Mouse (Mus musculus) cerebellum, adult 2 months (tissue): ENCODE data around the gene Pnmt.

Source experiments
- CTCF ChIP-seq: fragments of 200-500 bp; IDR thresholded peaks from 2 replicates; pipeline ENCODE4 v1.5.1; 2011; ENCODE audit warnings: low read depth, mild to moderate bottlenecking, control low read depth, low read length, moderate library complexity, borderline replicate concordance; ENCODE audit not compliant: insufficient read depth
- POLR2A ChIP-seq: fragments of 200-500 bp; IDR thresholded peaks from 2 replicates; pipeline ENCODE4 v1.6.1; 2011; ENCODE audit warnings: low read length, control low read depth, borderline replicate concordance; ENCODE audit not compliant: insufficient read depth

DNA sequence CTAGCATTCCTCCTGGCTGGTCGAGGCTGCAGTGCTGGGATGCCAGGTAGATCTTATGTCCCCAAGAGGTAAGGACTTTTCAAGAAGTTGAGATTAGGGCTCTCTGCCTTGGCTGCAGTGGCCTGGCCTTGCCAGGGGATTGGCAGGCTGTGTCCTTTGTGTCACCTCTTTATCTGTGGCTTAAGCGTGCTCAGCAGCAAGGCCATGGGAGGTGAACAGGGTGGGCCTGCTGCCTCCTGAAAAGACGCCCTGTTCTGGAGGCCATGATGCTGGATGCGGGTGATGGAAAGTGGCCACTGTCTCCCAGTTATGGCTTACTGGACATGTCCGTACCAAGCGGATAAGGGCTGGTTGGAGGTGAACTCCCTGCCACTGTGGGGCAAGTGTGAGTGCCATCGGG, 6.9 kb upstream of the Pnmt start:
- TF ChIP-seq POLR2A (no peak), CTCF (no peak)
